Mouse (Mus musculus) lung, embryonic 14.5 days (tissue): Measurements from ENCODE around the gene Grb2. TPM values are rescaled to one million over a fixed set of nuclear protein-coding genes. Genes with fewer than 3 reads are reported as not detected.

Experiments
- ATAC-seq: fragments of 200-750 bp; cut with Nextera tagmentation; 2 replicates; pipeline ENCODE4 v1.8.0; 2017; ENCODE audit warnings: mild to moderate bottlenecking, moderate TSS enrichment, moderate library complexity; ENCODE audit not compliant: insufficient read depth
- DNase-seq: peaks from one replicate; pipeline ENCODE4 v3.0.0-alpha.2; 2015
- H3K27ac ChIP-seq: fragments of 300-500 bp; sonication (generic); 2 replicates; pipeline ENCODE4 v1.5.1; 2014; ENCODE audit warnings: low read depth, mild to moderate bottlenecking, moderate library complexity
- H3K27me3 ChIP-seq: fragments of 300-500 bp; sonication (generic); 2 replicates; pipeline ENCODE4 v1.6.1; 2014; ENCODE audit warnings: low read length, control low read depth; ENCODE audit not compliant: insufficient read depth
- H3K36me3 ChIP-seq: fragments of 300-500 bp; sonication (generic); 2 replicates; pipeline ENCODE4 v1.6.1; 2014; ENCODE audit warnings: control low read depth; ENCODE audit not compliant: insufficient read depth
- H3K4me1 ChIP-seq: fragments of 300-500 bp; sonication (generic); 2 replicates; pipeline ENCODE4 v1.6.1; 2014; ENCODE audit warnings: antibody characterized with exemption, control low read depth; ENCODE audit not compliant: insufficient read depth
- H3K4me2 ChIP-seq: fragments of 300-500 bp; sonication (generic); 2 replicates; pipeline ENCODE4 v1.6.1; 2014; ENCODE audit warnings: mild to moderate bottlenecking
- H3K4me3 ChIP-seq: fragments of 300-500 bp; sonication (generic); 2 replicates; pipeline ENCODE4 v1.5.1; 2014; ENCODE audit warnings: low read depth, low read length
- H3K9ac ChIP-seq: fragments of 300-500 bp; sonication (generic); 2 replicates; pipeline ENCODE4 v1.6.1; 2014
- H3K9me3 ChIP-seq: fragments of 300-500 bp; sonication (generic); 2 replicates; pipeline ENCODE4 v1.6.1; 2016; ENCODE audit warnings: low read depth, low read length, control low read depth
- CTCF ChIP-seq: IDR thresholded peaks from 2 replicates; pipeline ENCODE4 v1.5.1; 2016; ENCODE audit warnings: antibody characterized with exemption, low read depth
- WGBS: fragments of 180-500 bp; shearing (Covaris S2); extraction: QIAGEN DNeasy Blood & Tissue Kit; methylation state at CpG from one replicate; pipeline ENCODE4 v1.1.7; 2014; 5-methylcytosine and 5-hydroxymethylcytosine counted together
- polyA plus RNA-seq: library from polyadenylated mRNA; unstranded; fragments of >200 nt; fragmentation: Nextera tagmentation; extraction: Ambion mirVana; gene quantifications from 2 replicates; pipeline ENCODE4 v1.2.1, GENCODE M21; 2014

The Grb2 gene
- polyA plus RNA-seq, 1 experiment from 2014 or later: 41.5 TPM

DNA sequence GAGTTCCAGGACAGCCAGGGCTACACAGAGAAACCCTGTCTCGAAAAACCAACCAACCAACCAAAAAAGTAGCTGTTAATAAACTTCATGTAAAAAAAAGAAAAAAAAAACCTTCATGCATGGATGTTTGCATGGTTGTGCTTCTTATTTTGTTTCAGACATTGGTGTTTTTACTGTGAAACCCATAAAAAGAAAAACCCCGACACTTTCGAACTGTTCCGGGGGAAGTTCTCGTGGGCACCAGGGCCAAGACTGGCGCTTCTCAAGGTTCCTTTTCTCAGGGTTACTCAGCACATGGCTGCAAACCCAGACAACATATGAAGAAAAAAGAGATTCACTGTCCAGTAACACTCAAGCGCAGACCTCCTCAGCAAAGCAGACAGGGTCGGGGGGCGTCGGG is 75.5 kb downstream of the Grb2 start:
- Histone ChIP-seq H3K4me3 (no peak overlapping the region), H3K27me3 (no peaks in the 10 kb centered on the region), H3K27ac (no peak overlapping the region), H3K9me3 (no peaks in the 10 kb centered on the region), H3K36me3 (no peaks in the 10 kb centered on the region), H3K4me1 (no peaks in the 10 kb centered on the region), H3K4me2 (no peak overlapping the region), H3K9ac (no peak overlapping the region)
- DNase-seq (no peak), ATAC-seq (no peak)
- TF ChIP-seq CTCF: no peak
- 80% methylated on average over 10 of the region's 10 CpGs for WGBS

- no peak for TF ChIP-seq CTCF
- Histone ChIP-seq H3K27me3 (no peaks in the 10 kb centered on the region), H3K4me2 (no peak overlapping the region), H3K9ac (no peak overlapping the region), H3K36me3 (no peaks in the 10 kb centered on the region), H3K27ac (no peak overlapping the region), H3K9me3 (no peaks in the 10 kb centered on the region), H3K4me3 (no peak overlapping the region), H3K4me1 (no peaks in the 10 kb centered on the region)
- ATAC-seq (no peak), DNase-seq (no peak)
- WGBS: 74% methylated on average over 7 of the region's 7 CpGs
Observed at GRCm38 (mm10) chr11:115632247-115632646, 76.2 kb downstream of the Grb2 start.

DNA sequence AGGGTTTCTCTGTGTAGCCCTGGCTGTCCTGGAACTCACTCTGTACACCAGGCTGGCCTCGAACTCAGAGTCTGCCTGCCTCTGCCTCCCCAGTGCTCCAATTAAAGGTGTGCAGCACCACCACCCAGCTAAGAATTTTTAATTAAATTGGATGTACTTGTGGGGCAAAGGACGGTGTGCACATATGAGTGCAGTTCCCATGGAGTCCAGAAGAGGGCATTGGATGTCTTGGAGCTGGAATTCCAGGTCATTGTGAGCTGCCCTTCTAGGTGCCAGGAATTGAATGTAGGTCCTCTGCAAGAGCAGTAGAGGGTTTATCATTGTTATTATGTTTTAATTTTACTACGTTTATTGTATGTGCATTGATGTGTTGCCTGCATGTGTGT is 76.9 kb downstream of the Grb2 start:
- Histone ChIP-seq H3K9ac (no peak overlapping the region), H3K4me2 (peak overlapping the region; percentile 18; the same call in 1 of the 2 replicates), H3K4me3 (no peak overlapping the region), H3K27ac (peak overlapping the region; percentile 15; the same call in 1 of the 2 replicates), H3K36me3 (no peaks in the 10 kb centered on the region), H3K9me3 (no peaks in the 10 kb centered on the region), H3K27me3 (no peaks in the 10 kb centered on the region), H3K4me1 (no peaks in the 10 kb centered on the region)
- ATAC-seq: no peak
- peak; percentile 72 for TF ChIP-seq CTCF
- peak; percentile 70 for DNase-seq
- 10% methylated on average over 3 of the region's 3 CpGs for WGBS

- Histone ChIP-seq H3K36me3 (no peaks in the 10 kb centered on the region), H3K4me3 (no peak overlapping the region), H3K27me3 (no peaks in the 10 kb centered on the region), H3K9me3 (no peaks in the 10 kb centered on the region), H3K4me1 (no peaks in the 10 kb centered on the region; the same call in 1 of the 2 replicates), H3K9ac (0 out of 2 replicates have a peak overlapping the region, but pooled peaks have one; percentile 10), H3K27ac (peak overlapping the region; percentile 15; the same call in 1 of the 2 replicates), H3K4me2 (peak overlapping the region; percentile 18; the same call in 1 of the 2 replicates)
- peak; percentile 50 for DNase-seq
- WGBS: 36% methylated on average over 16 of the region's 16 CpGs
- TF ChIP-seq CTCF: no peak
- ATAC-seq: no peak
Observed at GRCm38 (mm10) chr11:115630532-115631504, 77.6 kb downstream of the Grb2 start.

GRCm38 (mm10) chr11:115629734-115630531 is 78.5 kb downstream of the Grb2 start:
- H3K27me3 ChIP-seq: no peaks in the 10 kb centered on the region
- no peak overlapping the region for H3K27ac ChIP-seq
- H3K4me3 ChIP-seq: no peak overlapping the region
- H3K36me3 ChIP-seq: no peaks in the 10 kb centered on the region
- H3K4me1 ChIP-seq: no peaks in the 10 kb centered on the region; the same call in 1 of the 2 replicates
- WGBS: 82% methylated on average over 13 of the region's 13 CpGs
- no peak overlapping the region for H3K4me2 ChIP-seq
- H3K9me3 ChIP-seq: no peaks in the 10 kb centered on the region
- TF ChIP-seq CTCF: no peak
- ATAC-seq: no peak
- H3K9ac ChIP-seq: no peak overlapping the region
- DNase-seq: no peak

DNA sequence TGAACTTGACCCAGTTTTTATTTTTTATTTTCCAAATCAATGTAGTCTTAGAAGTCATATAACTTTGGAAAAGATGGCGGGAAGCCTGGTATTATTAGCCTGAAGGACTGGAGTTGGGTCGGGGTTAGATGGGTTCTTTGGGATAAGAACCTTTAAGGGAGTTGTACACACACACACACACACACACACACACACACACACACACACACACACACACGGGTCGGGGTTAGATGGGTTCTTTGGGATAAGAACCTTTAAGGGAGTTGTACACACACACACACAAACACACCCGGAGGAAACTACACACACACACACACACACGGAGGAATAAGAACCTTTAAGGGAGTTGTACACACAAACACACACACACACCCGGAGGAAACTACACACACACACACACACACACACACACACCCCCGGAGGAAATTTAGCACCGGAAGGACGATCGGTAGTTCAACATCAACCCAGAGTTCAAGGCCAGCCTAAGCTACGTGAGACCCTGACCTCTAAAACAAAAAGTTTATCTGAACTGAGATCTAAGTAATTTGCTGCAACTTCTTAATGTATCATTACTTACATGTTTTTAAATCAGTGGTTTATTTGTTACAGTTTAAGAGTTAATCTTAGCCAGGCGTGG is 79.8 kb downstream of the Grb2 start:
- Histone ChIP-seq H3K4me2 (peak overlapping the region; percentile 83), H3K27ac (no peak overlapping the region), H3K36me3 (no peaks in the 10 kb centered on the region), H3K27me3 (no peaks in the 10 kb centered on the region), H3K9ac (peak overlapping the region; percentile 27; the same call in 1 of the 2 replicates), H3K4me3 (peak overlapping the region; percentile 72), H3K4me1 (no peaks in the 10 kb centered on the region; the same call in 1 of the 2 replicates), H3K9me3 (no peaks in the 10 kb centered on the region)
- 55% methylated on average over 13 of the region's 13 CpGs for WGBS
- 0 out of 2 replicates have a peak, but pooled peaks have one; percentile 1 for ATAC-seq
- no peak for DNase-seq
- no peak for TF ChIP-seq CTCF
